Mouse (Mus musculus) small intestine, adult 2 months (tissue): ENCODE measurements around the gene Map3k4.

Experiments used
- CTCF ChIP-seq: fragments of 200-500 bp; IDR thresholded peaks from 2 replicates; pipeline ENCODE4 v1.5.1; 2012; ENCODE audit warnings: low read depth, mild to moderate bottlenecking, control low read depth, inconsistent platforms, low read length, moderate library complexity, mixed read lengths; ENCODE audit not compliant: insufficient replicate concordance, insufficient read length; ENCODE audit errors: extremely low read depth
- POLR2A ChIP-seq: fragments of 200-500 bp; IDR thresholded peaks from 2 replicates; pipeline ENCODE4 v1.6.1; 2012; ENCODE audit warnings: low read depth, mild to moderate bottlenecking, control low read depth, inconsistent platforms, low read length, moderate library complexity

GRCm38 (mm10) chr17:12363601-12364425 is 45.2 kb upstream of the Map3k4 start:
- TF ChIP-seq POLR2A (no peak), CTCF (no peak)
